Mouse (Mus musculus) intestine, postnatal 0 days (tissue): Measurements from ENCODE around the gene Ropn1l. TPM values are rescaled to one million over a fixed set of nuclear protein-coding genes. Genes with fewer than 3 reads are reported as not detected.

Experiments used
- ATAC-seq: fragments of 200-750 bp; cut with Nextera tagmentation; 2 replicates; pipeline ENCODE4 v1.8.0; 2017; ENCODE audit warnings: mild to moderate bottlenecking, moderate TSS enrichment, moderate library complexity
- H3K27ac ChIP-seq: fragments of 300-500 bp; sonication (generic); 2 replicates; pipeline ENCODE4 v1.5.1; 2014; ENCODE audit warnings: mild to moderate bottlenecking, low read depth, low read length, moderate library complexity
- H3K27me3 ChIP-seq: fragments of 300-500 bp; sonication (generic); replicated peaks from 2 replicates; pipeline ENCODE4 v1.6.1; 2014; ENCODE audit warnings: low read length, mixed read lengths; ENCODE audit not compliant: control insufficient read depth, insufficient read depth
- H3K36me3 ChIP-seq: fragments of 300-500 bp; sonication (generic); 2 replicates; pipeline ENCODE4 v1.6.1; 2014; ENCODE audit warnings: mild to moderate bottlenecking, moderate library complexity; ENCODE audit not compliant: control insufficient read depth, insufficient read depth
- H3K4me1 ChIP-seq: fragments of 300-500 bp; sonication (generic); replicated peaks from 2 replicates; pipeline ENCODE4 v1.6.1; 2014; ENCODE audit warnings: antibody characterized with exemption, low read length, mixed read lengths; ENCODE audit not compliant: control insufficient read depth, insufficient read depth
- H3K4me2 ChIP-seq: fragments of 300-500 bp; sonication (generic); replicated peaks from 2 replicates; pipeline ENCODE4 v1.6.1; 2014; ENCODE audit warnings: low read depth, mild to moderate bottlenecking, moderate library complexity
- H3K4me3 ChIP-seq: fragments of 300-500 bp; sonication (generic); 2 replicates; pipeline ENCODE4 v1.5.1; 2014; ENCODE audit warnings: low read depth, low read length
- H3K9ac ChIP-seq: fragments of 300-500 bp; sonication (generic); 2 replicates; pipeline ENCODE4 v1.6.1; 2014; ENCODE audit warnings: mild to moderate bottlenecking, low read depth, low read length
- H3K9me3 ChIP-seq: fragments of 300-500 bp; sonication (generic); 2 replicates; pipeline ENCODE4 v1.6.1; 2016; ENCODE audit warnings: mixed run types; ENCODE audit not compliant: control insufficient read depth
- CTCF ChIP-seq: sonication (generic); IDR thresholded peaks from 2 replicates; pipeline ENCODE4 v1.5.1; 2016; ENCODE audit warnings: low read depth, mild to moderate bottlenecking, control low read depth, antibody characterized with exemption, moderate library complexity
- WGBS: fragments of 180-500 bp; shearing (Covaris S2); extraction: QIAGEN DNeasy Blood & Tissue Kit; methylation state at CpG from one replicate; pipeline ENCODE4 v1.1.7; 2014; 5-methylcytosine and 5-hydroxymethylcytosine counted together
- polyA plus RNA-seq: library from polyadenylated mRNA; unstranded; fragments of >200 nt; fragmentation: Nextera tagmentation; extraction: Ambion mirVana; gene quantifications from 2 replicates; pipeline ENCODE4 v1.2.1, GENCODE M21; 2015

The Ropn1l gene
- polyA plus RNA-seq, 1 experiment from 2014 or later = 0.69 TPM

GRCm38 (mm10) chr15:31436811-31437210 lies 16.7 kb downstream of the Ropn1l start:
- 70% methylated on average over 2 of the region's 2 CpGs for WGBS
- TF ChIP-seq CTCF = no peak
- ATAC-seq = no peak
- Histone ChIP-seq H3K9ac (no peak overlapping the region), H3K4me3 (no peak overlapping the region), H3K36me3 (no peaks in the 10 kb centered on the region), H3K27me3 (no peaks in the 10 kb centered on the region), H3K9me3 (no peaks in the 10 kb centered on the region), H3K4me2 (no peak overlapping the region), H3K27ac (no peak overlapping the region), H3K4me1 (no peaks in the 10 kb centered on the region)

- no peak for ATAC-seq
- H3K4me1 ChIP-seq = no peaks in the 10 kb centered on the region
- 39% methylated on average over 1 of the region's 1 CpGs for WGBS
Observed at GRCm38 (mm10) chr15:31436083-31436482, 17.5 kb downstream of the Ropn1l start.

GRCm38 (mm10) chr15:31433768-31434167 lies 19.8 kb downstream of the Ropn1l start:
- no peak overlapping the region for H3K4me2 ChIP-seq
- H3K36me3 ChIP-seq = no peaks in the 10 kb centered on the region
- 73% methylated on average over 7 of the region's 7 CpGs for WGBS
- no peak overlapping the region for H3K27ac ChIP-seq
- H3K9ac ChIP-seq = no peak overlapping the region
- no peaks in the 10 kb centered on the region for H3K4me1 ChIP-seq
- H3K4me3 ChIP-seq = no peak overlapping the region
- H3K27me3 ChIP-seq = no peaks in the 10 kb centered on the region
- no peak for ATAC-seq
- H3K9me3 ChIP-seq = no peaks in the 10 kb centered on the region
- no peak for TF ChIP-seq CTCF

More at GRCm38 (mm10) chr15:31436083-31436482, 17.5 kb downstream of the Ropn1l start:
- no peak overlapping the region for H3K9ac ChIP-seq
- H3K36me3 ChIP-seq = no peaks in the 10 kb centered on the region
- H3K4me2 ChIP-seq = no peak overlapping the region
- no peak for TF ChIP-seq CTCF
- no peak overlapping the region for H3K4me3 ChIP-seq
- H3K27me3 ChIP-seq = no peaks in the 10 kb centered on the region
- H3K9me3 ChIP-seq = no peaks in the 10 kb centered on the region
- H3K27ac ChIP-seq = no peak overlapping the region

GRCm38 (mm10) chr15:31431847-31432246 lies 21.7 kb downstream of the Ropn1l start:
- H3K9me3 ChIP-seq = no peaks in the 10 kb centered on the region
- 74% methylated on average over 8 of the region's 8 CpGs for WGBS
- no peak overlapping the region for H3K4me2 ChIP-seq
- H3K4me3 ChIP-seq = no peak overlapping the region
- no peak overlapping the region for H3K27ac ChIP-seq
- H3K36me3 ChIP-seq = no peaks in the 10 kb centered on the region
- no peaks in the 10 kb centered on the region for H3K4me1 ChIP-seq
- no peak for ATAC-seq
- no peak overlapping the region for H3K9ac ChIP-seq
- H3K27me3 ChIP-seq = no peaks in the 10 kb centered on the region
- no peak for TF ChIP-seq CTCF

GRCm38 (mm10) chr15:31430014-31430413 lies 23.5 kb downstream of the Ropn1l start:
- Histone ChIP-seq H3K27me3 (no peaks in the 10 kb centered on the region), H3K9me3 (no peaks in the 10 kb centered on the region), H3K4me2 (no peak overlapping the region), H3K4me1 (no peaks in the 10 kb centered on the region), H3K9ac (no peak overlapping the region), H3K27ac (no peak overlapping the region), H3K36me3 (no peaks in the 10 kb centered on the region), H3K4me3 (no peak overlapping the region)
- TF ChIP-seq CTCF = no peak
- ATAC-seq = no peak
- 65% methylated on average over 2 of the region's 2 CpGs for WGBS

- Histone ChIP-seq H3K9ac (no peak overlapping the region), H3K4me3 (no peak overlapping the region), H3K4me2 (no peak overlapping the region), H3K36me3 (no peaks in the 10 kb centered on the region), H3K9me3 (no peaks in the 10 kb centered on the region), H3K4me1 (no peaks in the 10 kb centered on the region), H3K27me3 (no peaks in the 10 kb centered on the region), H3K27ac (no peak overlapping the region)
- no peak for ATAC-seq
- WGBS = 73% methylated on average over 7 of the region's 7 CpGs
- no peak for TF ChIP-seq CTCF
Observed at GRCm38 (mm10) chr15:31429429-31429828, 24.1 kb downstream of the Ropn1l start.

- H3K27ac ChIP-seq = no peak overlapping the region
- H3K36me3 ChIP-seq = no peaks in the 10 kb centered on the region
- H3K4me1 ChIP-seq = no peaks in the 10 kb centered on the region
- 73% methylated on average over 12 of the region's 12 CpGs for WGBS
- no peak for ATAC-seq
- H3K9ac ChIP-seq = no peak overlapping the region
- H3K4me2 ChIP-seq = no peak overlapping the region
- H3K9me3 ChIP-seq = no peaks in the 10 kb centered on the region
- no peaks in the 10 kb centered on the region for H3K27me3 ChIP-seq
- no peak overlapping the region for H3K4me3 ChIP-seq
- TF ChIP-seq CTCF = no peak
Observed at GRCm38 (mm10) chr15:31428571-31428970, 25.0 kb downstream of the Ropn1l start.
